Mouse (Mus musculus) brain, embryonic 14.5 days (tissue): ENCODE measurements around the gene 9530053A07Rik.

ENCODE experiments used
- CTCF ChIP-seq: fragments of 200-500 bp; IDR thresholded peaks from 2 replicates; pipeline ENCODE4 v1.5.1; 2012; ENCODE audit warnings: inconsistent platforms, mild to moderate bottlenecking, moderate library complexity, borderline replicate concordance; ENCODE audit not compliant: insufficient read depth, insufficient read length; ENCODE audit errors: extremely low read depth
- POLR2A ChIP-seq: fragments of 200-500 bp; IDR thresholded peaks from 2 replicates; pipeline ENCODE4 v1.6.1; 2012; ENCODE audit warnings: mild to moderate bottlenecking, inconsistent platforms, borderline replicate concordance; ENCODE audit not compliant: poor library complexity, insufficient read depth, insufficient read length, severe bottlenecking; ENCODE audit errors: extremely low read depth

DNA sequence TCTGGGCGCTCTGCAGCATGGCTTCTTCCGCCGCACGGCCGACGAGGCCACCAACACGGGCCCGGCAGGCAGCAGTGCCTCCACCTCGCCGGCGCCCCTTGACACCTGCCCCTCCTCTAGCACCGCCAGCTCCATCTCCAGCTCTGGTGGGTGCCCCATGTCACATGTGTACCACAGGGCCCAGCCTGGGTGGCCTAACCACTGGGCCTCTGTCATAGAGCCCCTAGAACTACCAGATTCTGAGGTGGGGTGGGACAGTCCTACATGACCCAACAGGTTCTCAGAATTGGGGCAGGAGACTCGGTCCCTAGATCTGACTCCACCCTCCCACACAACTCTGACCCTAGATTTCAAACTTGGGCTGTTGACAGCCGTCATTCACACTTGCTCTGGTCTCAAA lies 56.6 kb downstream of the 9530053A07Rik start:
- TF ChIP-seq POLR2A: no peak
- TF ChIP-seq CTCF: no peak
